Mouse (Mus musculus): ENCODE results near the gene Cgnl1. TPM values are rescaled to one million over a fixed set of nuclear protein-coding genes. Genes with fewer than 3 reads are reported as not detected.

Gene Cgnl1
- total and polyA plus RNA-seq, 3 experiments: 0.03 TPM; not detected in 2

- Histone ChIP-seq H3K27me3 (replicated peaks) (no peaks in the 10 kb centered on the region), H3K79me2 (replicated peaks; ENCODE audit: control insufficient read depth, extremely low read depth, insufficient read depth, poor library complexity, severe bottlenecking) (no peaks in the 10 kb centered on the region; the same call in 1 of the 2 replicates), H3K36me3 (replicated peaks in 1 of 2; ENCODE audit: control insufficient read depth in 1 of 2, insufficient read depth in 1 of 2, low read length in 1 of 2) (no peaks in the 10 kb centered on the region), H3K9ac (ENCODE audit: insufficient read depth, low read depth) (no peak overlapping the region), H3K27ac (ENCODE audit: insufficient read depth, low read depth) (no peak overlapping the region), H3K4me1 (ENCODE audit: control insufficient read depth in 1 of 2, insufficient read depth in 2 of 2) (no peaks in the 10 kb centered on the region), H3K9me3 (replicated peaks; ENCODE audit: low read length) (no peaks in the 10 kb centered on the region), H3K4me2 (ENCODE audit: insufficient read depth, low read depth, poor library complexity, severe bottlenecking) (no peak overlapping the region), H3K4me3 (replicated peaks in 1 of 3; ENCODE audit: low read depth in 2 of 3, low read length in 2 of 3, poor library complexity in 1 of 3) (no peak overlapping the region)
- TF ChIP-seq ELF1 (IDR thresholded peaks at IDR 0.05; ENCODE audit: low read depth, low read length) (no peak), MAFK (IDR thresholded peaks at IDR 0.05; ENCODE audit: insufficient replicate concordance, low read length) (no peak), CHD1 (IDR thresholded peaks at IDR 0.05; ENCODE audit: low read depth, low read length) (no peak), RAD21 (IDR thresholded peaks at IDR 0.05; ENCODE audit: low read depth, low read length) (no peak), JUN (IDR thresholded peaks at IDR 0.05; ENCODE audit: insufficient read depth, low read depth, low read length) (no peak)
- in situ Hi-C loops (cut with MboI; ENCODE audit: low pct_ligation_motif_present, low pct_unique_long_range_greater_than_20kb, low sequenced_read_pairs): no loop called here
- DNase-seq (ENCODE audit: extremely low read depth): no peak
- dilution Hi-C loops (cut with MboI; ENCODE audit: extremely low pct_ligation_motif_present, extremely low pct_unique_long_range_greater_than_20kb, low sequenced_read_pairs): no loop called here
Observed at GRCm38 (mm10) chr9:71737257-71738023, 34.0 kb downstream of the Cgnl1 start.

- Histone ChIP-seq H3K27me3 (replicated peaks) (no peaks in the 10 kb centered on the region), H3K4me1 (ENCODE audit: control insufficient read depth in 1 of 2, insufficient read depth in 2 of 2) (peaks cover 0 to 5% of the 10 kb centered on the region in 2 experiments; a peak in 1 of 4 replicates), H3K27ac (ENCODE audit: insufficient read depth, low read depth) (no peak overlapping the region), H3K4me2 (ENCODE audit: insufficient read depth, low read depth, poor library complexity, severe bottlenecking) (no peak overlapping the region), H3K9ac (ENCODE audit: insufficient read depth, low read depth) (no peak overlapping the region), H3K9me3 (replicated peaks; ENCODE audit: low read length) (no peaks in the 10 kb centered on the region), H3K79me2 (replicated peaks; ENCODE audit: control insufficient read depth, extremely low read depth, insufficient read depth, poor library complexity, severe bottlenecking) (no peaks in the 10 kb centered on the region), H3K4me3 (replicated peaks in 1 of 3; ENCODE audit: low read depth in 2 of 3, low read length in 2 of 3, poor library complexity in 1 of 3) (no peak overlapping the region), H3K36me3 (replicated peaks in 1 of 2; ENCODE audit: control insufficient read depth in 1 of 2, insufficient read depth in 1 of 2, low read length in 1 of 2) (no peaks in the 10 kb centered on the region)
- dilution Hi-C loops (cut with MboI; ENCODE audit: extremely low pct_ligation_motif_present, extremely low pct_unique_long_range_greater_than_20kb, low sequenced_read_pairs) (no loop called here), in situ Hi-C loops (cut with MboI; ENCODE audit: low pct_ligation_motif_present, low pct_unique_long_range_greater_than_20kb, low sequenced_read_pairs) (no loop called here)
- no peak for DNase-seq (ENCODE audit: extremely low read depth)
- no peak for TF ChIP-seq MEF2A (IDR thresholded peaks at IDR 0.05; ENCODE audit: borderline replicate concordance, low read depth, low read length)
- no peak for TF ChIP-seq SIN3A (IDR thresholded peaks at IDR 0.05; ENCODE audit: low read length)
- no peak for TF ChIP-seq PAX5 (IDR thresholded peaks at IDR 0.05; ENCODE audit: low read length)
- no peak for TF ChIP-seq SMC3 (IDR thresholded peaks at IDR 0.05; ENCODE audit: low read depth, low read length)
- no peak for TF ChIP-seq MAZ (IDR thresholded peaks at IDR 0.05; ENCODE audit: low read depth, low read length)
- TF ChIP-seq POLR2AphosphoS2 (IDR thresholded peaks at IDR 0.05; ENCODE audit: low read depth, low read length): no peak
- no peak for TF ChIP-seq IRF4 (IDR thresholded peaks at IDR 0.05; ENCODE audit: low read depth, low read length)
- no peak for TF ChIP-seq NRF1 (IDR thresholded peaks at IDR 0.05; ENCODE audit: low read depth, low read length)
- no peak for TF ChIP-seq MYC (IDR thresholded peaks at IDR 0.05; ENCODE audit: low read depth, low read length)
- TF ChIP-seq CTCF (conservative IDR thresholded peaks at IDR 0.05 in 1 of 2, IDR thresholded peaks at IDR 0.05 in 1 of 2; ENCODE audit: low read depth in 2 of 2, low read length in 2 of 2): no peak
Observed at GRCm38 (mm10) chr9:71735886-71736285, 35.5 kb downstream of the Cgnl1 start.
